Mouse (Mus musculus): ENCODE results near the gene Cnih4.

The Cnih4 gene

GRCm38 (mm10) chr1:181143950-181144836, at the start of gene Cnih4, which contains the start of gene Nvl:
TSS of gene Cnih4 (plus strand) at chr1:181144693.
TSS of gene Nvl (minus strand) at chr1:181144204.
- in situ Hi-C loops (cut with MboI, MseI): loop anchor here in 1 of 2 experiments (25.0 kb wide), 1 partner anchor 1382 kb away; no protein-coding TSS in a partner anchor

GRCm38 (mm10) chr1:181117112-181117511, 27.4 kb upstream of the Cnih4 start:
- in situ Hi-C loops (cut with MboI, MseI): no loop called here

- in situ Hi-C loops (cut with MboI, MseI): no loop called here
These were observed 20.3 kb upstream of the Cnih4 start for GRCm38 (mm10) chr1:181124145-181124544.

- in situ Hi-C loops (cut with MboI, MseI): loop anchor here (5.0 to 25.0 kb wide), 2 partner anchors 61 to 1364 kb away; no protein-coding TSS in a partner anchor
These were observed 18.6 kb upstream of the Cnih4 start for GRCm38 (mm10) chr1:181125916-181126315.

- in situ Hi-C loops (cut with MboI, MseI): loop anchor here (5.0 to 25.0 kb wide), 2 partner anchors 61 to 1364 kb away; no protein-coding TSS in a partner anchor
These were observed 17.7 kb upstream of the Cnih4 start for GRCm38 (mm10) chr1:181126766-181127165.

- in situ Hi-C loops (cut with MboI, MseI): loop anchor here in 1 of 2 experiments (25.0 kb wide), 1 partner anchor 1370 kb away; no protein-coding TSS in a partner anchor
These were observed 12.6 kb upstream of the Cnih4 start for GRCm38 (mm10) chr1:181131915-181132314.

GRCm38 (mm10) chr1:181138730-181139129, 5.8 kb upstream of the Cnih4 start:
- in situ Hi-C loops (cut with MboI, MseI): loop anchor here in 1 of 2 experiments (25.0 kb wide), 1 partner anchor 1376 kb away; no protein-coding TSS in a partner anchor

GRCm38 (mm10) chr1:181143609-181143949, 914 bp upstream of the Cnih4 start:
- in situ Hi-C loops (cut with MboI, MseI): loop anchor here in 1 of 2 experiments (25.0 kb wide), 1 partner anchor 1381 kb away; no protein-coding TSS in a partner anchor

- in situ Hi-C loops (cut with MboI, MseI): loop anchor here in 1 of 2 experiments (25.0 kb wide), 1 partner anchor 1383 kb away; no protein-coding TSS in a partner anchor
These were observed 473 bp downstream of the Cnih4 start for GRCm38 (mm10) chr1:181144966-181145365.

- in situ Hi-C loops (cut with MboI, MseI): loop anchor here in 1 of 2 experiments (25.0 kb wide), 1 partner anchor 1384 kb away; no protein-coding TSS in a partner anchor
These were observed 1.7 kb downstream of the Cnih4 start for GRCm38 (mm10) chr1:181146187-181146586.

GRCm38 (mm10) chr1:181148540-181148939, 4.0 kb downstream of the Cnih4 start:
- in situ Hi-C loops (cut with MboI, MseI): loop anchor here in 1 of 2 experiments (25.0 kb wide), 1 partner anchor 1386 kb away; no protein-coding TSS in a partner anchor

GRCm38 (mm10) chr1:181149373-181150017, 5.0 kb downstream of the Cnih4 start:
- in situ Hi-C loops (cut with MboI, MseI): loop anchor here in 1 of 2 experiments (25.0 kb wide), 2 partner anchors 1387 to 1612 kb away; partner anchors contain the start of genes Cnst and Tfb2m

- in situ Hi-C loops (cut with MboI, MseI): loop anchor here in 1 of 2 experiments (25.0 kb wide), 1 partner anchor 1613 kb away; the partner anchor contains the start of genes Cnst and Tfb2m
These were observed 5.9 kb downstream of the Cnih4 start for GRCm38 (mm10) chr1:181150431-181150826.

- in situ Hi-C loops (cut with MboI, MseI): loop anchor here in 1 of 2 experiments (25.0 kb wide), 1 partner anchor 1614 kb away; the partner anchor contains the start of genes Cnst and Tfb2m
These were observed 6.5 kb downstream of the Cnih4 start for GRCm38 (mm10) chr1:181150827-181151534.

- in situ Hi-C loops (cut with MboI, MseI): loop anchor here in 1 of 2 experiments (25.0 kb wide), 1 partner anchor 1614 kb away; the partner anchor contains the start of genes Cnst and Tfb2m
These were observed 7.0 kb downstream of the Cnih4 start for GRCm38 (mm10) chr1:181151541-181151940.

- in situ Hi-C loops (cut with MboI, MseI): loop anchor here in 1 of 2 experiments (25.0 kb wide), 1 partner anchor 1631 kb away; the partner anchor contains the start of genes Cnst and Tfb2m
These were observed 23.3 kb downstream of the Cnih4 start for GRCm38 (mm10) chr1:181167816-181168215.

- in situ Hi-C loops (cut with MboI, MseI): loop anchor here in 1 of 2 experiments (25.0 kb wide), 1 partner anchor 1631 kb away; the partner anchor contains the start of genes Cnst and Tfb2m
These were observed 23.9 kb downstream of the Cnih4 start for GRCm38 (mm10) chr1:181168377-181168776.

- in situ Hi-C loops (cut with MboI, MseI): loop anchor here in 1 of 2 experiments (25.0 kb wide), 1 partner anchor 1633 kb away; the partner anchor contains the start of genes Cnst and Tfb2m
These were observed 25.7 kb downstream of the Cnih4 start for GRCm38 (mm10) chr1:181170210-181170609.

- in situ Hi-C loops (cut with MboI, MseI): loop anchor here in 1 of 2 experiments (5.0 to 10.0 kb wide), 2 partner anchors 62 to 1424 kb away; no protein-coding TSS in a partner anchor
These were observed 44.4 kb downstream of the Cnih4 start for GRCm38 (mm10) chr1:181188925-181189324.

GRCm38 (mm10) chr1:181199446-181199845, 55.0 kb downstream of the Cnih4 start:
- in situ Hi-C loops (cut with MboI, MseI): no loop called here
